Mouse (Mus musculus): ENCODE measurements at regions not wholly inside any gene's neighbourhood (a gene's known extent, or its start where the extent isn't known, plus 50 kb on each side); places are given as distances from the start of the nearest gene placed in this dataset.

- WGBS = 57% methylated on average over 4 of the region's 4 CpGs
- no peak overlapping the region for H3K9ac ChIP-seq
- no peaks in the 10 kb centered on the region for H3K27me3 ChIP-seq (replicated peaks)
- H3K36me3 ChIP-seq = no peaks in the 10 kb centered on the region
- H3K27ac ChIP-seq = no peak overlapping the region
- ATAC-seq (ENCODE audit: low FRiP score, low read depth) = no peak
- H3K4me1 ChIP-seq = peaks cover 2% of the 10 kb centered on the region; the same call in 1 of the 2 replicates
- no peaks in the 10 kb centered on the region for H3K9me3 ChIP-seq
- no peak overlapping the region for H3K4me3 ChIP-seq
- H3K4me2 ChIP-seq (replicated peaks) = no peak overlapping the region
Measured at GRCm38 (mm10) chr9:32016286-32016685, 99.7 kb upstream of the Arhgap32 start.

- Histone ChIP-seq H3K4me2 (replicated peaks) (no peak overlapping the region), H3K9ac (no peak overlapping the region), H3K27me3 (replicated peaks) (no peaks in the 10 kb centered on the region), H3K4me3 (no peak overlapping the region), H3K27ac (no peak overlapping the region), H3K4me1 (peaks cover 2% of the 10 kb centered on the region; the same call in 1 of the 2 replicates), H3K9me3 (no peaks in the 10 kb centered on the region), H3K36me3 (no peaks in the 10 kb centered on the region)
- ATAC-seq (ENCODE audit: low FRiP score, low read depth) = no peak
Measured at GRCm38 (mm10) chr9:32018020-32018419, 97.9 kb upstream of the Arhgap32 start.

GRCm38 (mm10) chr9:32019786-32020185 lies 96.2 kb upstream of the Arhgap32 start:
- Histone ChIP-seq H3K4me1 (peaks cover 5% of the 10 kb centered on the region; the same call in 1 of the 2 replicates), H3K9ac (no peak overlapping the region), H3K27me3 (replicated peaks) (no peaks in the 10 kb centered on the region), H3K36me3 (no peaks in the 10 kb centered on the region), H3K9me3 (no peaks in the 10 kb centered on the region), H3K27ac (no peak overlapping the region), H3K4me2 (replicated peaks) (no peak overlapping the region), H3K4me3 (no peak overlapping the region)
- ATAC-seq (ENCODE audit: low FRiP score, low read depth) = no peak
- 81% methylated on average over 5 of the region's 5 CpGs for WGBS

- Histone ChIP-seq H3K27me3 (replicated peaks) (no peaks in the 10 kb centered on the region), H3K4me1 (peaks cover 7% of the 10 kb centered on the region; the same call in 1 of the 2 replicates), H3K36me3 (no peaks in the 10 kb centered on the region), H3K9ac (no peak overlapping the region), H3K4me3 (no peak overlapping the region), H3K9me3 (no peaks in the 10 kb centered on the region), H3K27ac (no peak overlapping the region), H3K4me2 (replicated peaks) (no peak overlapping the region)
- WGBS = 36% methylated on average over 13 of the region's 13 CpGs
- ATAC-seq (ENCODE audit: low FRiP score, low read depth) = no peak
Measured at GRCm38 (mm10) chr9:32020942-32021731, 94.8 kb upstream of the Arhgap32 start.

- H3K27ac ChIP-seq = no peak overlapping the region
- H3K27me3 ChIP-seq (replicated peaks) = no peaks in the 10 kb centered on the region
- no peak for ATAC-seq (ENCODE audit: low FRiP score, low read depth)
- peaks cover 7% of the 10 kb centered on the region; the same call in 1 of the 2 replicates for H3K4me1 ChIP-seq
- H3K36me3 ChIP-seq = no peaks in the 10 kb centered on the region
- H3K4me3 ChIP-seq = no peak overlapping the region
- WGBS = 52% methylated on average over 3 of the region's 3 CpGs
- no peak overlapping the region for H3K9ac ChIP-seq
- H3K4me2 ChIP-seq (replicated peaks) = no peak overlapping the region
- H3K9me3 ChIP-seq = no peaks in the 10 kb centered on the region
Measured at GRCm38 (mm10) chr9:32021755-32022154, 94.2 kb upstream of the Arhgap32 start.

GRCm38 (mm10) chr9:32022996-32023395 lies 92.9 kb upstream of the Arhgap32 start:
- Histone ChIP-seq H3K4me3 (no peak overlapping the region), H3K4me1 (peaks cover 7% of the 10 kb centered on the region; the same call in 1 of the 2 replicates), H3K4me2 (replicated peaks) (no peak overlapping the region), H3K9me3 (no peaks in the 10 kb centered on the region), H3K9ac (no peak overlapping the region), H3K36me3 (no peaks in the 10 kb centered on the region), H3K27me3 (replicated peaks) (no peaks in the 10 kb centered on the region), H3K27ac (no peak overlapping the region)
- ATAC-seq (ENCODE audit: low FRiP score, low read depth) = no peak
- 95% methylated on average over 10 of the region's 10 CpGs for WGBS

DNA sequence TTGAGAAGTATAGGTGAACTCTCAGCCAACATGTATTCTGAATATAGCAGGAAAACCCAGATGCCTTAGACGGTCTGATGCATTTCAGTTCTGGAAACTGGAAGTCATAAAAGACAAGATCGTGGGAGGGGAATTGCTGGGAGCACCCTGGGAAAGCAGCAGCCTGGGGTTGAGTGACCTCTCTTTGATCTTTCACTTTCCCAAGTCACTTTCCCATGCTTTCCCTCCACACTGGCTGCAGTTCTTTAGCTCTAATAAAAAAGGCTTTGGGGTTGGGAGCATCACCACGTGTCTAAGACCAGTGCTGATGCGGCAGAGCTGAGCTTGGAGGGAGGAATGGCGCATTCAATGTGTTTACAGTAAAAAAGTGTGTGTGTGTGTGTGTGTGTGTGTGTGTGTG lies 91.2 kb upstream of the Arhgap32 start:
- no peak for ATAC-seq (ENCODE audit: low FRiP score, low read depth)
- no peak overlapping the region for H3K4me2 ChIP-seq (replicated peaks)
- H3K36me3 ChIP-seq = no peaks in the 10 kb centered on the region
- H3K27ac ChIP-seq = no peak overlapping the region
- WGBS = 26% methylated on average over 5 of the region's 5 CpGs
- no peak overlapping the region for H3K4me3 ChIP-seq
- H3K9ac ChIP-seq = no peak overlapping the region
- H3K27me3 ChIP-seq (replicated peaks) = no peaks in the 10 kb centered on the region
- H3K9me3 ChIP-seq = no peaks in the 10 kb centered on the region
- peaks cover 7% of the 10 kb centered on the region; the same call in 1 of the 2 replicates for H3K4me1 ChIP-seq

GRCm38 (mm10) chr9:32027962-32028361 lies 88.0 kb upstream of the Arhgap32 start:
- no peaks in the 10 kb centered on the region for H3K27me3 ChIP-seq (replicated peaks)
- H3K4me1 ChIP-seq = peaks cover 4% of the 10 kb centered on the region; the same call in 1 of the 2 replicates
- H3K36me3 ChIP-seq = no peaks in the 10 kb centered on the region
- no peak overlapping the region for H3K4me3 ChIP-seq
- WGBS = 32% methylated on average over 8 of the region's 8 CpGs
- no peak overlapping the region for H3K9ac ChIP-seq
- no peak overlapping the region for H3K27ac ChIP-seq
- no peak for ATAC-seq (ENCODE audit: low FRiP score, low read depth)
- no peaks in the 10 kb centered on the region for H3K9me3 ChIP-seq
- H3K4me2 ChIP-seq (replicated peaks) = peak overlapping the region; percentile 20; the same call in 1 of the 2 replicates

DNA sequence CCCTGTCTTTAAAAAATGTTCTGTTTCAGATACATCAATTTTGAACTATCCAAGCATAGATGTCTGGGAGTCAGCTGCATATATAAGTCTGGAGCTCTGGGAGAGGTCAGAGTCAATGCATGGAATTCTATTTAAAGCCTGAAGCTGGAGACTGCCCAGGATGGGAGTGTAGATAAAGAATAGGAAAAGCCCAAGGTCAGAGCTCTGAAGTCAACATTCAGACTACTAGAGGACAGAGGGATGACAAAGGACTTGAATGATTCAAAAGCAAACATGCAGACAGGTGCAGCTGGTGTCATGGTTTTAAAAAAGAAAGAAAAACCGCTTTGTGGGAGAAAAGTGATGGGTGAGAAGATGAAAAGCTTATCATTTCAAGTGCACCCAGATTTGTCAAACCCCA lies 86.9 kb upstream of the Arhgap32 start:
- Histone ChIP-seq H3K9ac (no peak overlapping the region), H3K27me3 (replicated peaks) (no peaks in the 10 kb centered on the region), H3K27ac (no peak overlapping the region), H3K9me3 (no peaks in the 10 kb centered on the region), H3K36me3 (no peaks in the 10 kb centered on the region), H3K4me3 (no peak overlapping the region), H3K4me1 (peaks cover 15% of the 10 kb centered on the region), H3K4me2 (replicated peaks) (no peak overlapping the region)
- WGBS = 80% methylated on average over 1 of the region's 1 CpGs
- ATAC-seq (ENCODE audit: low FRiP score, low read depth) = no peak

DNA sequence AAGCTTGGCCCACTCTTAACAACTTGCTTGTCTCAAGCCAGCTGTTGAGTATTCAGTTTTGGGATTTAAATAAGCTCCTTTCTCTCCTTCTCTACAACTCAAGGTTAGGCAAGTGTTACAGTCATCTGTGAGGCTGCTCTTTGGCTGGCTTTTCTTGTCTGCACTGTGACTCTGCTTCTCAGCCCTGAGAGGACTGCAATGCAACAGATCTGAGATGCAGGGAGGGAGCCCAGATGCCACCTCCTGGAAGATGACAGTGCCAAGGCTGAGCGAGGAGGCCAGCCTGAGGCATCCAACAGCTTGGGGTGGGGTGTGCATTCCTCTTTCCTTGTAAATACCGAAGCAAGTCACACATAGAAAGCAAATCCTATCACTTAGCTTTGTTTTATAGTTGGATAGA lies 86.2 kb upstream of the Arhgap32 start:
- Histone ChIP-seq H3K4me1 (peaks cover 20% of the 10 kb centered on the region), H3K4me2 (replicated peaks) (no peak overlapping the region), H3K9ac (no peak overlapping the region), H3K36me3 (no peaks in the 10 kb centered on the region), H3K9me3 (no peaks in the 10 kb centered on the region), H3K27ac (no peak overlapping the region), H3K4me3 (no peak overlapping the region), H3K27me3 (replicated peaks) (no peaks in the 10 kb centered on the region)
- ATAC-seq (ENCODE audit: low FRiP score, low read depth) = no peak
- 71% methylated on average over 2 of the region's 2 CpGs for WGBS

GRCm38 (mm10) chr9:32030203-32030602 lies 85.7 kb upstream of the Arhgap32 start:
- H3K9me3 ChIP-seq = no peaks in the 10 kb centered on the region
- WGBS = 80% methylated on average over 7 of the region's 7 CpGs
- no peak overlapping the region for H3K4me2 ChIP-seq (replicated peaks)
- H3K4me3 ChIP-seq = no peak overlapping the region
- H3K4me1 ChIP-seq = peaks cover 22% of the 10 kb centered on the region
- no peak overlapping the region for H3K27ac ChIP-seq
- ATAC-seq (ENCODE audit: low FRiP score, low read depth) = no peak
- H3K27me3 ChIP-seq (replicated peaks) = no peaks in the 10 kb centered on the region
- no peaks in the 10 kb centered on the region for H3K36me3 ChIP-seq
- H3K9ac ChIP-seq = no peak overlapping the region

- peak; percentile 92 for ATAC-seq (ENCODE audit: low FRiP score, low read depth)
- Histone ChIP-seq H3K36me3 (no peaks in the 10 kb centered on the region), H3K9me3 (no peaks in the 10 kb centered on the region), H3K27ac (peak overlapping the region; percentile 76; the same call in 1 of the 2 replicates), H3K9ac (peak overlapping the region; percentile 89), H3K4me1 (peaks cover 22% of the 10 kb centered on the region), H3K27me3 (replicated peaks) (no peaks in the 10 kb centered on the region), H3K4me2 (replicated peaks) (peak overlapping the region; percentile 68), H3K4me3 (peak overlapping the region; percentile 86)
- under 1% methylated on average over 51 of the region's 64 CpGs for WGBS
Measured at GRCm38 (mm10) chr9:32031950-32032453, 83.9 kb upstream of the Arhgap32 start.

Measured in neural tube, embryonic 12.5 days (tissue).